Mouse (Mus musculus): Measurements from ENCODE around the gene Skida1.

DNA sequence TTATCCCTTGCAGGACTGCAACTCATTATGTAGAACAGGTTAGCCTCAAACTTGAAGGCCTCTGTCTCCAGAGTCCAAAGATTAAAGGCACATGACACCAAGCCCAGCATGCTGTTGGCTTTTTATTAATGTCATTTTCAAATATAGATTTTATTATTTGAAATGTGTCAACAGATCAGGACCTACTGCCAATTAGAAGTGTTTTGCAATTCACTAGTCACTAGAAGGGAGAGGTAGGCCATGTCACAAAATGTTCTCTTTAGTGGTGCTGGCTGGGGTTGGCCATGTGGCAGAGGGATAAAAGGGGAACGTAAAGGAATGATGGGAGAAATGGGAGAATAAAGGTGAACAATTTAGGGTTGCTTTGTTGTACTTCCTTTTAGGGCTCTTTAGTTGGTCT is 45.0 kb upstream of the Skida1 start:
- TF ChIP-seq CTCF (IDR thresholded peaks at IDR 0.05) (no peak), POLR2A (IDR thresholded peaks at IDR 0.05; ENCODE audit: insufficient read depth, low read depth, low read length) (no peak)

All from heart, adult 2 months (tissue).